Mouse (Mus musculus) adrenal gland, postnatal 10 days (tissue): ENCODE data around the gene Slc45a2. TPM values are rescaled to one million over a fixed set of nuclear protein-coding genes. Genes with fewer than 3 reads are reported as not detected.

Experiments
- DNase-seq: peaks from one replicate; pipeline ENCODE4 v3.0.0; 2021; ENCODE audit warnings: mixed read lengths
- total RNA-seq, 2 experiments: library from RNA; stranded (reverse); gene quantifications; 2 replicates each; pipeline ENCODE4 v1.2.3; 2021

Gene Slc45a2
- total RNA-seq, 2 experiments from 2014 or later, result not detected

DNA sequence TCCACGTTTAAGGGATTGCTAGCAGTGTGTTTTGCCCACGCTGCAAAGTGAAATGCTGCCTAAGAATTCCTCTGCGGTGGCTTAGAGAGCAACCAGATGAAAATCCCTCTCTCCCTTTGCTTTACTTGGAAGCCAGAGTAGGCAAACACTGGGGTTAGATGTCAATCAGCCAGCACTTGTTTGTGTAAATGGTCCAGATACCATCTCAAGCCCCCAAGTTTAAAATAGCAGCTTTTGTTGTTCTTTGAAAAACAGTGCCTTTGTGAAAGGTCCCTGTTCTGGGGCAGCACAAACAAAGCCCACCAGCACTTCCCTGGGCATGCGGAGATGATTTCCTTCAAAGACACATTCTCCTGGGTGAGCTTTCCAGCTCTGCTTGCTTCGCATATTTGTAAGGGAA, 65.8 kb downstream of the Slc45a2 start:
- no peak for DNase-seq

DNA sequence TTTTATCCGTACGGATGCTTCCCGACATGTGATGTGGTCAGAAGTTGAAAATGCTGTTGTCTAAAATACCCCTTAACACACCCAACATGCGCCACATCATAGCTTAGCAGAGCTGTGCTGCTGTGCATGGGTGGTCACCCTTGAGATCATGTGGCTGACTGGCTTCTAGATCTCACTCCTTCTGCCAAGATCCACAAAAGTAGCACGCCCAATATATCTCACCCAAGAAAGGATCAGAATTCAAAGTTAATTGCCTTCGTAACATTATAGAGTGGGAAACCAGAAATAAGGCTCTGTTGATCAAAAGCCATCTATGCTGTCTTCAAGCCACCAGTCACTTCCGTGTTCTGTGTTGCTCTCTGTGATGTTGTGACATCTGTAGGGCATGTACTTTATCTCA, 67.4 kb downstream of the Slc45a2 start:
- DNase-seq, result no peak

GRCm38 (mm10) chr15:11075726-11076361, 75.3 kb downstream of the Slc45a2 start:
- DNase-seq, result no peak

Other genes starting within 250 kb of the Slc45a2 start
- gene C1qtnf3, start 48.4 kb upstream of the Slc45a2 start, total RNA-seq, result 1 to 10 TPM; 6.1 to 6.7 TPM
- gene Amacr, start 19.0 kb upstream of the Slc45a2 start, total RNA-seq, result 10 to 100 TPM; 33.8 to 40.5 TPM
- not detected for gene Rxfp3, start 37.3 kb downstream of the Slc45a2 start, total RNA-seq
- gene Adamts12, start 64.1 kb downstream of the Slc45a2 start, total RNA-seq, result 10 to 100 TPM; 16.9 to 19.2 TPM